Mouse (Mus musculus) liver, postnatal 0 days (tissue): ENCODE measurements around the gene H13.

Experiments
- CTCF ChIP-seq: sonication (generic); IDR thresholded peaks from 2 replicates; pipeline ENCODE4 v1.5.1; 2016; ENCODE audit warnings: antibody characterized with exemption, low read depth
- EP300 ChIP-seq: IDR thresholded peaks from 2 replicates; pipeline ENCODE4 v1.6.1; 2016; ENCODE audit warnings: antibody characterized with exemption, low read depth, mild to moderate bottlenecking

- TF ChIP-seq EP300 (no peak), CTCF (peak; percentile 61)
Observed at GRCm38 (mm10) chr2:152657398-152657797, 11.9 kb upstream of the H13 start.
